ENCODE assay signal across 10 mouse cellular contexts in the genomic region with DNA sequence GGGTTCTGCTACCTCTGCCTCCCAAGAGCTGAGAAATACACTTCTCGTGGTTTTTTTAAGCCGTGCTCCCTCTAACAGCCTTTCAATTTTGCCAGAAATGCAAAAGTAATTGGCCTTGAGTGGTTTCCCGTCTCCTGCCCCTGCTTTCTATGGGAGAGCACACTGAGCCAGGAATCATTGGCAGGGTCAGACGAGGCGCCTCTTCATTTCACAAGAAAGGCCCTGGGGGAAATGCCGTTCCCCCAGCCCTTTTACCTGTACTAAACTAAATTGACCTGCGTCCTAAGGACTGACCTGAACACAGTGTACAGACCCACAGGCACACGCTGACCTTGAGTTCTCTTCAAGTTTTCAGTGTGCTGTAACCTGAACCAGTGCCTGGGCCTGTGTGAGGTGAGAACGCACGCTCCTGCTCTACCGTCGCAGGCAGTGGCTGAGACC. TPM values are rescaled to one million over a fixed set of nuclear protein-coding genes. Genes with fewer than 3 reads are reported as not detected.
DNase-seq lines count a peak whose midpoint lies in the region; ATAC-seq lines count a peak whose summit lies in the region.
"Had no signal": no experiment of that assay in that cellular context is flagged by ENCODE, and none has a peak within 500 bp of the region (broad histone marks: within the 10 kb centered on the region; RNA-seq: fewer than 3 reads in every experiment).

No protein-coding gene starts in this region.

- H3K9me3 ChIP-seq in hindbrain, embryonic 13.5 days: no peaks in the 10 kb centered on the region
- H3K9me3 ChIP-seq in hindbrain, embryonic 16.5 days (ENCODE audit: control insufficient read depth, low read length): no peaks in the 10 kb centered on the region
- no peaks in the 10 kb centered on the region for H3K9me3 ChIP-seq in embryonic facial prominence, embryonic 12.5 days

- 83% methylated on average over 12 of the region's 12 CpGs for WGBS in hindbrain, embryonic 13.5 days
- 74% methylated on average over 12 of the region's 12 CpGs for WGBS in hindbrain, embryonic 16.5 days
- WGBS in embryonic facial prominence, embryonic 12.5 days: 46% methylated on average over 12 of the region's 12 CpGs

- no peak overlapping the region for H3K9ac ChIP-seq in hindbrain, embryonic 13.5 days
- no peak overlapping the region for H3K9ac ChIP-seq in hindbrain, embryonic 16.5 days (ENCODE audit: low read depth, low read length)
- H3K9ac ChIP-seq in embryonic facial prominence, embryonic 12.5 days: no peak overlapping the region
- H3K9ac ChIP-seq: lung, embryonic 14.5 days had no signal

- H3K4me1 ChIP-seq in hindbrain, embryonic 13.5 days (replicated peaks): peaks cover 64% of the 10 kb centered on the region
- peaks cover 38% of the 10 kb centered on the region for H3K4me1 ChIP-seq in hindbrain, embryonic 16.5 days (ENCODE audit: control insufficient read depth, insufficient read depth, low read depth, low read length)
- peaks cover 69% of the 10 kb centered on the region for H3K4me1 ChIP-seq in embryonic facial prominence, embryonic 12.5 days

- H3K4me2 ChIP-seq in hindbrain, embryonic 13.5 days: no peak overlapping the region
- no peak overlapping the region for H3K4me2 ChIP-seq in hindbrain, embryonic 16.5 days (ENCODE audit: low read length)
- no peak overlapping the region for H3K4me2 ChIP-seq in embryonic facial prominence, embryonic 12.5 days (replicated peaks)
- H3K4me2 ChIP-seq: lung, embryonic 14.5 days had no signal

- no peak overlapping the region for H3K4me3 ChIP-seq in hindbrain, embryonic 13.5 days
- H3K4me3 ChIP-seq in hindbrain, embryonic 16.5 days (ENCODE audit: low read length): no peak overlapping the region
- no peak overlapping the region for H3K4me3 ChIP-seq in embryonic facial prominence, embryonic 12.5 days

- H3K27ac ChIP-seq in hindbrain, embryonic 13.5 days: peak overlapping the region; percentile 75; the same call in 1 of the 2 replicates
- H3K27ac ChIP-seq in hindbrain, embryonic 16.5 days (ENCODE audit: low read depth, low read length): no peak overlapping the region
- H3K27ac ChIP-seq in embryonic facial prominence, embryonic 12.5 days: peak overlapping the region; percentile 83

- H3K36me3 ChIP-seq in hindbrain, embryonic 13.5 days: peaks cover 25% of the 10 kb centered on the region
- 0 out of 2 replicates have a peak, but pooled peaks cover 4% of the 10 kb centered on the region for H3K36me3 ChIP-seq in hindbrain, embryonic 16.5 days (ENCODE audit: control insufficient read depth, insufficient read depth, low read length)
- peaks cover 3% of the 10 kb centered on the region; the same call in 1 of the 2 replicates for H3K36me3 ChIP-seq in embryonic facial prominence, embryonic 12.5 days

- intact Hi-C loops in left cerebral cortex, postnatal 14 days (cut with DNase I): loop anchor here (5.0 kb wide), 1 partner anchor 44 kb away; no protein-coding TSS in a partner anchor

- H3K27me3 ChIP-seq in hindbrain, embryonic 13.5 days: no peaks in the 10 kb centered on the region
- H3K27me3 ChIP-seq in hindbrain, embryonic 16.5 days (replicated peaks; ENCODE audit: control insufficient read depth, insufficient read depth, low read length): no peaks in the 10 kb centered on the region
- H3K27me3 ChIP-seq in embryonic facial prominence, embryonic 12.5 days: no peaks in the 10 kb centered on the region
- H3K27me3 ChIP-seq: Patski had no signal

- DNase-seq in brain, adult 2 months (ENCODE audit: low read depth, low spot score): peak; percentile 23
- DNase-seq in kidney, postnatal 25 days: peak; percentile 58 to 89
- DNase-seq in MN1 (ENCODE audit: low spot score): no peak
- DNase-seq in left cerebral cortex, postnatal 14 days (ENCODE audit: low spot score in 2 of 2): no peak
- DNase-seq: lung, embryonic 14.5 days had no signal

- ATAC-seq in hindbrain, embryonic 13.5 days (ENCODE audit: low FRiP score): no peak
- no peak for ATAC-seq in hindbrain, embryonic 16.5 days
- no peak for ATAC-seq in embryonic facial prominence, embryonic 12.5 days (ENCODE audit: insufficient number of reproducible peaks, insufficient read depth, low FRiP score, low TSS enrichment)
- ATAC-seq: Patski had no signal

RNA-seq across cellular contexts. Expression of gene Cyp17a1, which starts 26.9 kb away (rescaled TPM):
- not detected in 2 replicates for polyA plus RNA-seq in hindbrain, embryonic 13.5 days (2015; fragmentation: Nextera tagmentation; extraction: Ambion mirVana)
- polyA plus RNA-seq in hindbrain, embryonic 16.5 days (2015; fragmentation: Nextera tagmentation; extraction: Ambion mirVana): not detected in 2 replicates
- polyA plus RNA-seq in embryonic facial prominence, embryonic 12.5 days (2016; fragmentation: Nextera tagmentation; extraction: Ambion mirVana): 0.26 TPM in 1 of 2 replicates, not detected in the other
- total RNA-seq in left cerebral cortex, postnatal 14 days (2021): not detected
- total RNA-seq: hematopoietic stem cell, adult 5-6 weeks had no signal
- polyA plus RNA-seq: lung, embryonic 14.5 days; Patski had no signal

RNA-seq across cellular contexts. Expression of gene Borcs7, which starts 43.6 kb away (rescaled TPM):
- polyA plus RNA-seq in hindbrain, embryonic 13.5 days (2015; fragmentation: Nextera tagmentation; extraction: Ambion mirVana): 20.9 and 24.5 TPM in 2 replicates
- 24.1 and 26.7 TPM in 2 replicates for polyA plus RNA-seq in hindbrain, embryonic 16.5 days (2015; fragmentation: Nextera tagmentation; extraction: Ambion mirVana)
- 16.1 TPM in 2 replicates for polyA plus RNA-seq in embryonic facial prominence, embryonic 12.5 days (2016; fragmentation: Nextera tagmentation; extraction: Ambion mirVana)
- total RNA-seq in left cerebral cortex, postnatal 14 days (2021): 10 to 100 TPM; 21.6 to 22.3 TPM

RNA-seq across cellular contexts. Expression of gene Wbp1l, which starts 47.2 kb away (rescaled TPM):
- 42.2 and 44.5 TPM in 2 replicates for polyA plus RNA-seq in hindbrain, embryonic 13.5 days (2015; fragmentation: Nextera tagmentation; extraction: Ambion mirVana)
- polyA plus RNA-seq in hindbrain, embryonic 16.5 days (2015; fragmentation: Nextera tagmentation; extraction: Ambion mirVana): 32.0 and 40.0 TPM in 2 replicates
- polyA plus RNA-seq in embryonic facial prominence, embryonic 12.5 days (2016; fragmentation: Nextera tagmentation; extraction: Ambion mirVana): 52.5 and 54.1 TPM in 2 replicates
- 10 to 100 TPM; 40.5 to 45.8 TPM for total RNA-seq in left cerebral cortex, postnatal 14 days (2021)

Comparison
In these comparisons a context has a peak if more than half of its experiments do, and no peak if none do; other contexts are left out.
1. DNase-seq: peak in brain, adult 2 months (single experiment) and kidney, postnatal 25 days (2 of 2); none in MN1 (single experiment) and left cerebral cortex, postnatal 14 days (0 of 2).